Mouse (Mus musculus): ENCODE measurements around the gene Wdr47.
"Not testable (repeated sequence)": the region's sequence is repeated elsewhere in the genome, so short reads cannot be mapped to it uniquely, and the experiment has no call there.

Wdr47 gene

DNA sequence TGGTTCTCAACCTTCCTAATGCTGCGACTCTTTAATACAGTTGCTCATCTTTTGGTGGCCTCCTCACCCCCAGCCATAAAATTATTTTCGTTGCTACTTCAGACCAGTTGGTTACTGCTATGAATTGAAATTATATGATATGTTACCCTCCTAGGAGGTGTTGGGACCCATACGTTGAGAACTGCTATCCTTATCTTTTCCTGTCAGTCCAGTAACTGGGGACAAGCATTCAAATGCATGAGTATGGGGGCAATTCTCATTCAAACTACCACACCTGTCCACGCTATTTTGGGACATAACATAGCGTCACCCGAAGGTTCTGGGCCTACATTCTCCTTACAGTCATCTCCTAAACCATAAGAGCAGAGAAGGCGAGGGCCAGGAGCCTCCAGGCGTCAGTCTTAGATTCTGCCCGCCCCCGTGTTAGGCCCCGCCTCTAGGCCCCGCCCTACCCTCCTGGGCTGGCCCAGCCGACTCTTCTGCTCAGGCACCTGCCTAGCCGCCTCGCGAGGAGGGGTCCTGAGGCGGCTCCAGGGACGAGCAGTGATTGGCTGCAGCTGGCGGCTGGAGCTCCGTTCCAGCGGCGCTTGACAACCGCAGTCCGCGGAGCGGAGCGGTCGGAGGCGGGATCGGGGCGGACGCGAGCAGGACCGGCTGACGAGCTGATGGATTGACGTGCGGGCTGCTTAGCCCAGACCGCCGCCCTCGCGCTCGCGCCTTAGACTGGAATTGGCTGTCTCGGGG lies at the start of gene Wdr47:
Gene Wdr47, plus strand, starts transcription at position 494 of the 744 bp plus-strand sequence.
- CTCF ChIA-PET: interaction anchor here (0.6 kb wide), 1 partner anchor 37 kb away, joined by 3 read pairs; no protein-coding TSS in a partner anchor

DNA sequence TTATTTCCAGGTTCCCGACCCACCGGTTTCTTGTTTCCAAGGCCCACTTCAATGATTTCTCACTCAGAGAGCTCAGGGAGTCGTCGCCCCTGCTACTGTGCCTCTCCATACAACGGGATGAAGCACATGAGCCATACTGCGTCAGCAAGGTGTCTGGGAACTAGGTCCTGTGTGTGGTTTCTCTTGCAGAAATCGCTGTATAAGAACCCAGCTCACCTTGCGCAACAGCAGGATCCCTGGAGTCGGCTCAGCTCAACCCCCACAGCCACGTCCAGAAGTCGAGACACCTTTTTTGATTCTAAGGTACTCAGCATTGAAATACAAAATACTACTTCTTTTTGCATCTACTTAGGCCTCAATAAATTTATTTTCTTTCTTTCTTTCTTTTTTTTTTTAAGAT lies 48.8 kb upstream of the Wdr47 start:
- CTCF ChIA-PET: no interaction called here

DNA sequence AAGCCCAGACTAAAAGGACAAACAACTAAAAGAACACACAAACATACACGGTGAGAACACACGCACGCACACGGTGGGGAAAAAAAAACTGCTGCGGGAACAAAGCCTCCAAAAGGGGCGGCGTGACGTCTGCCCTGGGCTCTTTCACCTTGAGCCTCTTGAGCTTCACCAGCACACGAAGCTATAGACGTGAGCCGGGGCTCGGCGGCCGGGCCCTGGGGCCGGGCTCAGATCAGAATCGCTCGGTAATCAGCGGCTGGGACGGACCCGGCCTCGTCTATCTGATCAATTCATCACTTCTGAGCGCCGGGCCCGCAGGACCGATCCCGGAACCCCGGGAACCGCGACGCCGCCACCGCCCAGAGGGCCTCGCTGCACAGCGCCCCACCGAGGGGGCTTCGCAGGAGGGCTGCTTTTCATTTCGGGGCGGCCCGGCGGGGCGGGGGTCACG lies 36.9 kb upstream of the Wdr47 start:
- CTCF ChIA-PET: interaction anchor here (0.7 kb wide), 1 partner anchor 36 kb away, joined by 3 read pairs; no protein-coding TSS in a partner anchor

DNA sequence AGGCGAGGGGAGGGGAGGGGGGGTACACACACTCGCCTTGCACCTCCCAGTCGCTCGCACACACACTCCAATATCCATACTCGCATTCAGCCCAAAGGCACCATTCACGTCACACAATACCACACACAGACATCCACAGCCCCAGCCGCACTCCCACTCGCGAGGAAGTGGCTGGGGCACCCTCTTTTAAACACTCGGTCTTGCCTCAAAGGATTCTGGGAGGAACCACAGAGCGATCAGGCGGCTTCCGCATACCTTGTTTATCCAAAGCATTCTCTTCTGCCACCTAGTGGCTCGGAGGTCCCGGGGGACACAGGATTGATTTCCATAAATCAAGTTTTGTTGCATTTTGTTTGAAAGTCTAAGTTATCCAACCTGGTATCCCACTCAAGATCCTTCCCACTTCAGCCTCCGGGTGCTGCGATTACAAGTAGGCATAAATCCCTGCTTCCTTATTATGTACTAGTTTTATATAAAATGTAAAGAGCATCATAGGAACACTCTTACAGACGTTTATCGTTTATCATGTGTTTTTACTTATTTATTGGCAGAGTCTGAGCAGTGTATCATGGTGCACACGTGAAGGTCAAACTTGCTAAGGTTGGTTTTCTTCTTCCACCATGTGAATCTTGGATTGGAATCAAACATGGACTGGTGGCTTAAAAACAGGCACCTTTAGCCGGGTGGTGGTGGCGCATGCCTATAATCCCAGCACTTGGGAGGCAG lies 36.3 kb upstream of the Wdr47 start:
- CTCF ChIA-PET: no interaction called here

DNA sequence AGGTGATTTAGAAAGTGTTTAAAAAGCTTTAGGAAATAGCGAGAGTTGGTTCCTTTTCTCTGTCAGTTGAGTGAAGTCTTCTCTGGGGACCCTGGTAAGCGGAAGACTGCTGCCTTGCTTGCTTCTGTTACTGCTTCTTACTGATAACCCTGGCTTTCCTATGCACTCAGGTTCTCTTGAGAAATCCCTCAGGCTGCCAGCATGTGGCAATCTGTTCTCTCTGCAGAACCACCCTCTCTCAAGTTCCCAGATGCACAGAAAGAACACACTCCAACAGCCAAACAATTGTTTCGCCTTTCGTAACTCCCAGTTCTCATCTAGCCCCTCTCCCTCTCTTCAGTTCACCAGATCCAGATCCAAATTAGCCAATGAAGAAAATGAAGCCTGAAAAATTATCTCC lies 33.2 kb upstream of the Wdr47 start:
- CTCF ChIA-PET: interaction anchor here (0.6 kb wide), 1 partner anchor 327 kb away, joined by 6 read pairs; no protein-coding TSS in a partner anchor

DNA sequence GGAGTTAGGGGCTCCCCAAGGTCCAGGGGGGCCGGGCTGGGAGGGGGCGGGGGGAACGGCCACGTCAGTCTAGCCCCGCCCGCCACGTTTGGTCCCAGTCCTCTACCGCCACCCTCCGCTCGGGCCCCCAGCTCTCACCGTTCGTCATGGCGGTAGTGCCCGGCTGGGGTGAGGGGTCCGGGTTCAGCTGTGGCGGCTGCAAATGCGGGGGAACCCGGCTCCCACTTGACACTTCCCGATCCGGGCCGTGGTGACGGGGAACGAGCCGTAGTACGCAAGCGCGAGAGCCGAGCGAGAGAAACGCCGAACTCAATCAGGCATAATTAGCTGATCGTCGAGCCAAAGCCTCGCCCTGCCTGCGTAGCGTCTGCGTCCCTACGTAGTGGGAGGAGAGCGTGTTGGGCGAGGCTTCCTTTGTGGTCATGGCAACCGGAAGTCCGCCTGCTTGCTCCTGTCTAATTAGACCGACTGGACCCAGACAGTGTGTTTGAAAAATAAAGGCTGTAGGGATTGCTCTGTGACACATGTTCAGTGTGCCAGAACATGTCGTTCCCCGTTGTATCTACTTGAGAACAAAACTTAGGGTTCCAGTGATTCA lies 28.8 kb upstream of the Wdr47 start, which contains the start of gene Tmem167b:
Gene Tmem167b, minus strand, starts transcription at position 334 of the 598 bp plus-strand sequence.
- CTCF ChIA-PET: no interaction called here

DNA sequence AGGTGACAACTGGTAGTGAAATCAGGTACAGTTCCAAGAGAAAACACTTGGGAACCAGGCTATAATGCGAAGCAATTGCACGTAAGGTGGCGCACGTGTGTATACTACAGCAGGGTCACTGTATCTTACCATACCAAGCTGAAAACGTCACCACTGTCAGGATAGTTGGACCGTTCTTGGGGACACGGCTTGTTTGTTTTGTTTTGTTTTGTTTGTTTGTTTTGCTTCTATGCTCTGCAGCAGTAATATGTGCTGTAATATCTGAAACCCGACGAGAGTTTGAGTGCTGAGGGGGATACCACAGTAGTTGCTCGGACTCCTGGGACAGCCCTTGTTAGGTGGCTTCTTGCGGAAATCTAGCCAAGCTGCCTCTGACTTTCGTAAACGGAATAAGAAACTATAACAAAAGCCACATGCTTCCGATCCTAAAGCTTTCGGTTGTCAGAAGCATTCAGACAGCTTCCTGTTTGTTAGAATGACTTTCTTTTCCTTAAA lies 28.3 kb upstream of the Wdr47 start:
- CTCF ChIA-PET: interaction anchor here (1.2 kb wide), 1 partner anchor 9 kb away, joined by 5 read pairs; the partner anchor contains the start of gene Taf13

DNA sequence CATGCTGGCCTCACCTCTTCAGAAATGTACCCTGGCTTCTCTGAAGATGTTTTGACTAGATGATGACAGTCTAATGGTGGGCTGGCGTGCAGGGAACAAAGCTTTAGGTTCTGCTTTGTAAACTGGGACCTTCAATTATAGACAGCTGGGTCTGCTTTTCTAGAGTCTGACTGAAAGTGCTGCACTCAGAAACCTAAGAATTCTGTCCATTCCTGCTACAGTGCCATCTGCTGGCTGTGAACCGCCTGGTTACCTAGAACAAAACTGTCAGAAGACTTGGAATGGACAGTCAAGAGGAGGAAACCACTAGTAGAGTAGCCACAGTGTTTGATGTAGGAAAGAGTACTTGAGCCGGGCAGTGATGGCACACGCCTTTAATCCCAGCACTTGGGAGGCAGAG lies 27.8 kb upstream of the Wdr47 start:
- CTCF ChIA-PET: interaction anchor here (1.2 kb wide), 1 partner anchor 8 kb away, joined by 5 read pairs; the partner anchor contains the start of gene Taf13

DNA sequence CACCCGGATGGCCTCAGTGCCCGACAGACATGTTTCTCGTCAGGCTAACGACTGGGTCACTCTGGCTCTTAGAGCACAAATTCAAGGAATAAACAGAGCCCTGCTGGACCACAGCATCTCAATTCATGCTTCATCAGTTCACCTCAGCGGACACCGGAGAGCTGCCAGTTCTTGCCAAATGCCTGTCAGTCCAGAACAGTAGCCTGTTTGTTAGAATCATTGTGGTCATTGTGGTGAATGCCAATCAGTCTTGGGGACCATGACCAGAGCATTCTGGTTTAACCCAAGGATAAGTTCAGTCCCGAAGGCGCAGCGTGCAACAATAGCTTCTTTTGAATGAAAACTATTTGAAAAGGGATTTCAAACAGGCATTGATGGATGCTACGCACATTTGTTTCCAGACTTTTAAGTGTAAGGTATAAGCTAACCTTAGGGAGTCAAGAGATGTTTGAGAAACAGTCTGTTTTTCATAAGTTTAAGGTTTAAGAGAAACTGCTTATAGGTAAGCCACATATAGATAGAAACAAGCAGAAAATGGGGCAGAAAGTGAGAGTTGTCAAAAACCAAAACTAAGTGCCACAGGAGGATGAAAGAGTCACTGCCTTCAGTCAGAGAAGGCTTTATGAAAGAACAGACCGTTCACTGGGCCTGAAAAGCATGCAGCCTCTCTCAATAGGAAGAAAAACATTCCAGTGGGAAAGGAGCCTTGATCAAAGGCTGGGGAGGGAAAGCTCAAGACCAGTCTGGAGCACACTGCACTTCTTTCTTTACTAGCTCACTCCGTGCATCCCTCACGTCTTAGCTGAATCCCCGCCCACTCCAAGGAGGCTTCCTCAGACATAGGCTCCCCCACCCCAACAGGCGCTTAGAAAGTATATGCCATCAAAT lies 22.8 kb upstream of the Wdr47 start:
- CTCF ChIA-PET: no interaction called here

DNA sequence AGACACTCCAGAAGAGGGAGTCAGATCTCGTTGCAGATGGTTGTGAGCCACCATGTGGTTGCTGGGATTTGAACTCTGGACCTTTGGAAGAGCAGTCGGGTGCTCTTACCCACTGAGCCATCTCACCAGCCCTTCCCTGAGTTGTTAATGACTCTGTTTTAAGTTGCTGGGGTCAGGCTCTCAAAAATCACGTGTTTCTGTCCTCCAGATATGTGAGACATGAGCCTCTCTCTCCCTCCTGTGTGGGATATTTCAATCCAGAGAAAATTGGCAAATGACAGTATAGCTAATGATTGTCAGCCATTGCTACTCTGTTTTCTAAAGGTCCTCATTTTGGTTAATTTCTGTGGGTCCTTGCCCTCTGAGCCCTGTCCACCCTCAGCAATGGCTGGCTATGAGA lies 21.4 kb upstream of the Wdr47 start:
- CTCF ChIA-PET: not testable (repeated sequence)

DNA sequence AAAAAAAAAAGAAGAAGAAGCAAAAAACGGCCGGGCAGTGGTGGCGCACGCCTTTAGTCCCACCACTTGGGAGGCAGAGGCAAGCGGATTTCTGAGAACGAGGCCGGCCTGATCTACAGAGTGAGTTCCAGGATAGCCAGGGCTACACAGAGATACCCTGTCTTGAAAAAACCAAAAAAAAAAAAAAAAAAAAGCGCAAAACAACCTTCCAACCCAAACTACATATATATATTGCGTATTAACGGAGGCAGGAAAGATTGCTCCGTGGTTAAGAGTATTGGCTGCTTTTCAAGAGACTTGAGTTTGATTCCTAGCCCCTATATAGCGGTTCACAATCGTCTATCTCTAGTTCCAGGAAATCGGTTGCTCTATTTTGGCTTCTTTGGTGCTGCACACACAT lies 20.3 kb upstream of the Wdr47 start:
- CTCF ChIA-PET: interaction anchor here (1.7 kb wide), 1 partner anchor 8 kb away, joined by 5 read pairs; no protein-coding TSS in a partner anchor

DNA sequence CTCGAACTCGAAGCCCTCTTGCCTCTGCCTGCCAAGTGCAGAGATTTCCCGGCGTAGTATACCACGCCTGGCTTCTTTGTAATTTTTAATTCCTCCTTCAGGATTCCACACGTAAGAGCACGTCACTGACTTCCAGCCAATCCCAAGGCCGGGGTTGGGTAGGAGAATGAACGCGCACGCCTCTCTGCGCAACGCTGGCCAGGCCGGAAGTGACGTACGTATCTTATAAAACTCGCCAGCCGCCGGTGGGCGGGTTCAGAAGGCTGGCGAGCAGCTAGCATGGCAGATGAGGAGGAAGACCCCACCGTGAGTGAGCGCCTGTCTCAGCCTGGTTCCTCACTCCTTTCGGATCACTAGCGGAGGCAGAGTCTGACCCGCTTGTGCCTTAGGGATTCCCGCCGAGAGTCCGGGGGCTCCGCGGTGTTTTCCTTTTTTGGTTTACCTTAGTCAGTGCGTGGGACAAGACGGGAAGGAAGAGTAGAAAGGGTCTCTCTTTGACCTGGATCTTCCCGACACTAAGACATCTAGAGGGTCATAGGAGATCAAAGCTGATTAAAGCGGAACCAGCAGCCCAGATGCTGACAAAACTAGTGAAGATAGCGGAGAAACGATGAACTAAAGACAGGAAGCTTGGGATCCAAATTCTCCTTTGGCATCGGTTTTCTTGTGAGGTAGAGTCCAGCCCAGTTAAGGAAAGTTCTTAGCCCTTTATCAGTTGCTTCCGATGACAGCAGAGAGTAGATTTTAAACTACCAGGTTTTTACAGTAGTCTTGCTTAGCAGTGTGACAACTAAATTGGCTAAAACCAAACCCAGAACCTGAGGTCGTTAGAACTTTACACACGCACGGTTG lies 19.4 kb upstream of the Wdr47 start, which contains the start of gene Taf13:
Gene Taf13, plus strand, starts transcription at position 256 of the 852 bp plus-strand sequence.
- CTCF ChIA-PET: interaction anchor here (1.2 to 1.7 kb wide), 2 partner anchors 9 to 12 kb away, joined by 4 to 5 read pairs; no protein-coding TSS in a partner anchor

DNA sequence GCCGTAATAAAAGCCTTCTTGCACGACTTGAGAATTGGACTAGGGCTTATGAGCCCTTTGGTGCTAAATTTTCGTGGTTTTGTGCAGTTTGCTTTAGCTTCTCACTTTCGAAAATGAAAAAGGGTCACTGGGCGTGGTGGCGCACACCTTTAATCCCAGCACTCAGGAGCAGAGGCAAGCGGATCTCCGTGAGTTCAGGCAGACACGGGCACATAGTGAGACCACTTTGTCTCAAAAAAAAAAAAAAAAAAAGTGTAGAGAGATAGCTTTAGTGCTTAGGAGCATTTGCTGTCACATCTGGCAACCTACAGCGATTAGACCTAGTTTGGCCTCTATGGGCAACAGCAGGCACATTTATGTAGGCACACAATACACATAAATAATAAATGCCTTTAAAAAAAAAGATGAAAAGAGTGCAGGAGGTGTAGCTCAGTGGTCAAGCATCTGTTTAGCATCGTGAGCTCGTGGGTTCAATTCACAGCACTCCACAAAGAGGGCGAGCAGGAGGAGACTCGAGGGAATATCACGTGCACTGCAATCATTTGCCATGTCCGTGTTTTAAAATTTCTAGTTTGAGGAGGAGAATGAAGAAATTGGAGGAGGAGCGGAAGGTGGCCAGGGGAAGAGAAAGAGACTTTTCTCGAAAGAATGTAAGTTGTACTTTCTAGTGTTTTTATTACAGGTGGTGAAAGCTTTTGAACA lies 18.6 kb upstream of the Wdr47 start:
- CTCF ChIA-PET: interaction anchor here (1.2 to 1.7 kb wide), 2 partner anchors 9 to 11 kb away, joined by 4 to 5 read pairs; no protein-coding TSS in a partner anchor

DNA sequence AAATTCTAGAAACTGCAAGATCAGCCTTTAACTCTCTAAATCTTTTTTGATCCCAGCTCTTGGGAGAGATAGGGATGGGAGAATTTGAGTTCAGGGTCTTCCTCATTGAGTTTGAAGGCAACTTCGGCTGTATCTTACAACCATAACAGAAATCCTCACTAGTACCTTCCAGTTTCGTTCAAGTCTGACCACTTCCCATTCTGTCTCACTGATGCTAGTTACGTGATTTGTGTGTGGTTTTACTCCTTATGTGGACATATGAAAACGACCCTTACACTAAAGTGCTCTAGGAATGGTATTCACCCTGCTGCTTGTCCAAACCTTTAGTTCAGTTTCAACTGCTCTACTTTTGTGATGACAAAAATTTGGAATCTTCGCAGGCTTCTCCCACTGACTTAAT lies 17.1 kb upstream of the Wdr47 start:
- CTCF ChIA-PET: no interaction called here

DNA sequence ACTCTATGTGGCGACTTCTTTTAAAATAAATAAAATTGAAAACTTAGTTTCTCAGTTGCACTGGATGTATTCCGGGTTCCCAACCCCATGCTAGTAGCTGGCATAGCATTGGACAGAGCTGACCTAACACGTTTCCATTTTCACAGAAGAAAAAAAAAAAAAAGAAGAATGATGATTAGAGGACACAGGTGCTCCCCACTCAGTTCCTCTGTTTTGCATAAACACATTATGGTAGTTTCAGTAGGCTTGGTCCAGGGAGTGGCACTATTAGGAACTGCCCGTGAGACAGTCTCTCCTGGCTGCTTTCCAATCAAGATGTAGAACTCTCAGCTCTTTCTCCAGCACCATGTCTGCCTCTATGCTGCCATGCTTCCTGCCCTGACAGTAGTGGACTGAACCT lies 6.5 kb upstream of the Wdr47 start:
- CTCF ChIA-PET: interaction anchor here (0.6 kb wide), 1 partner anchor 95 kb away, joined by 7 read pairs; no protein-coding TSS in a partner anchor

DNA sequence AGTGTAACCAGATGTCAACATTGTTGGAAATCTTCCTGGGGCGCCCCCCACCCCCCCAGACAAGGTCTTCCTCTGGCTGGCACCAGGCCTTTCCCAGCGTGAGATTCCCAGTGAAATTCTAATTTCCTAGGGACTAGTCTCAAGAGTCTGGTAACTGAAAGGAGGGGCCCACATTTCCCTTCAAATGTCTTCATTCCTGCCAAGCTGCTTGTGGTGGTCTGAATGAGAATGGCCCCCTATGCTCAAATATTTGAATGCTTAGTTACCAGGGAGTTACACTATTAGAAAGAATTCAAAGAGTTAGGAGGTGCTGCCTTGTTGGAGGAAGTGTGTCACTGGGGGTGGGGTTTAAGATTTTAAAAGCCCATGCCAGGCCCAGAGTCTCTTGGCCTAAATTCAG lies 2.6 kb upstream of the Wdr47 start:
- CTCF ChIA-PET: no interaction called here

DNA sequence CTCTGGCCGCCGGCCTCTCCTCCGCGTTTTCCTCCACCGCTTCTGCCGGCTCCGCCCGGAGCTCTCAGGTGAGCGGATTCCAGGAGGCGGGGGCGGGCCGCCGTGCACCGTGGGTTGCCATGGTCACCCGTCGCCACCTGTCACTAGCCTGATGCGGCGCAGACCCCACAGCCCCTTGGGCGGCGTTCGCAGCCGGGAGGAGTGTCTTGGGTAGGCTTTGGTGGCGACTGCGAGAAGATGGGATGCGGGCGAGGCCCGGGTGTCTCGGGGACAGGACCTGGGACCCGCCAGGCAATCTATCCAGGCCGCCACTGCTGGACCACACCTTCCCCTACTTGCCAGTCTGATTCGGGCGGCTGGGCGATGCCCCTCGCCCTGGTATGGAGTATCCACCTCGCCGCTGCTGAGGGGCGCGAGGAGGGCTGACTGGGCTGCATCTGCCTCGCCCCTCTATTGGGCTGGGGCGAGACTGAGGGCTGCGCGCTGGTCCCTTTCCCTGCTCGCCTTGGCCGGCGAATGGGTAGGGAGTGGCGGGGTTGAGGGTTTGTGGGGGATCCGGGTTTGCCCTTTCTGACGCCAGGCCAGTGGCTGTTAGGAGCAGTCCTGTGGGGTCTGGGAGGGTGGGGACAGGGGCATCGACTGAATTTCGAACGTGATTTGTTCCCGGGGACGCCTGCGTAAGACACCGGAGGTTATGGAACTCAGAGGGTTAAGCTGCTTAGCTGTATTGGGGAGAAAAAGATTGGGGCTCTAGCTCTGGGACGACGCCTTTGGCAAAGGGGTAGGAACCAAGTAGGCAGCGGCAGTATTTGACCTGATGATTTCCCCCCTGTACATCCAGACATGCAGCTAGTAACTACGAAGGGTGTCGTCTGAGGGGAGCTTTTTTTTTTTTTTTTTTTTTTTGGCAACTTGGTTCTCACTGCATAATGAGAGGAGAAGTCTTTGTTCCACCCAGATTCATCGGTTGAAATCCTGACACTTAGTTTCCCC lies 747 bp downstream of the Wdr47 start:
- CTCF ChIA-PET: interaction anchor here (0.6 kb wide), 1 partner anchor 25 kb away, joined by 5 read pairs; no protein-coding TSS in a partner anchor

DNA sequence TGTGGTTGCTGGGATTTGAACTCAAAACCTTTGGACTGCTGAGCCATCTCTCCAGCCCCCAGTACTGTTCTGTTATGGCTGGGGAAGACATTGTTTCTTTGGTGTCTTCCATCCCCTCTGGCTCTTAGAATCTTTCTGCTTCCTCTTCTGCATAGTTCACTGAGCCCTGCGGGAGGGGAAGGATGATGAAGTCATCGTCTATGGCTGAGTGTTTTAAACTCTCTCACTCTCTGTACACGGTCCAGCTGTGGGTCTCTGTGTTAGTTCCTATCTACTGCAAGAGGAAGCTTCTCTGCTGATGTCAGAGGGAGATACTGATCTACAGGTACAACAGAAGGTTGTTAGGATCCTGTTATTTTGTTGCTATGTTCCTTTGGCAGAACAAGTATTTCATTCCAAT lies 17.8 kb downstream of the Wdr47 start:
- CTCF ChIA-PET: interaction anchor here (0.6 kb wide), 1 partner anchor 321 kb away, joined by 4 read pairs; no protein-coding TSS in a partner anchor
